16 mouse cellular contexts compared by ENCODE assay signal in the genomic region with DNA sequence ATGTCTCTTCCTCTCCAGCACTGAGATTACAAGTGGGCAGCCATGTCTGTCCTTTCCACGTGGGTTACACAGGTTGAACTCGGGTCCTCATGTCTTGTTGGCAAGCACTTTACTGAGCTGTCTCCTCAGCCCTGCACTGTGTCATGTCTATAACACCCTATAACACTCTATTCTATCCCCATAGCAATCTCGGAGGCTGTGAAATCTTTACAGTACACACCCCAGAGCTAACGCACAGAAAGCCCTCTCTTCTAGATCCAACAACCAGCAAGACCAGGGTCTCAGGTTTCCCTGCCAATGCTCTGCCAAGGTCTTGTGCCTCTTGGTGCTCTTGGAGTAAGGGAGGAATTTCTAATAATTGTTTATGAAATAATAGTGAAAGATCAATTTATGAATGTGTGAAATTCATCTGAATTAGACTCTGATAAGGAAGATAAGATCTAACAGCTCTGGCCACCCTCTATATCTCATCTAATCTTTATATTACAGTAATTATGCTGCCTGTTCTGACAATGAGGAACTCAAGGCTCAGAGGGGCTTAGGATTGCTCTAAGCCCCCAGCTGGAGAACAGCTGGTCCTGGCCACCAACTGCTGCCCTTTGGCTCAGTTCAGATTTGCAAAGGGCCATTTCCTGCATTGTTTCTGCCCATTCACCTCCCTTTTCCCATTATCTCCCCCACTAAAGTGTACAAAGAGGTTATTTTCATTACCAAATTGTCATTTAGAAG.
A peak's percentile ranks its signal among the peaks of the same experiment; 100 is the strongest.
DNase-seq lines count a peak whose midpoint lies in the region; ATAC-seq and TF ChIP-seq lines count a peak whose summit lies in the region.
"Had no signal": no experiment of that assay in that cellular context is flagged by ENCODE, and none has a peak within 500 bp of the region (broad histone marks: within the 10 kb centered on the region; RNA-seq: fewer than 3 reads in every experiment).

No protein-coding gene starts in this region.

- WGBS in embryonic facial prominence, embryonic 14.5 days, result 69% methylated on average over 4 of the region's 4 CpGs
- 84% methylated on average over 4 of the region's 4 CpGs for WGBS in midbrain, embryonic 12.5 days

- TF ChIP-seq POLR2A in brain, embryonic 14.5 days (IDR thresholded peaks at IDR 0.05; ENCODE audit: borderline replicate concordance, extremely low read depth, insufficient read depth, insufficient read length, poor library complexity, severe bottlenecking), result no peak

- H3K4me2 ChIP-seq in embryonic facial prominence, embryonic 14.5 days (ENCODE audit: low read depth, low read length), result no peak overlapping the region
- H3K4me2 ChIP-seq in midbrain, embryonic 12.5 days (replicated peaks), result no peak overlapping the region
- H3K4me2 ChIP-seq: embryonic facial prominence, embryonic 13.5 days; liver, embryonic 13.5 days had no signal

- no peaks in the 10 kb centered on the region for H3K36me3 ChIP-seq in embryonic facial prominence, embryonic 14.5 days (ENCODE audit: control insufficient read depth, insufficient read depth, low read length)
- H3K36me3 ChIP-seq in midbrain, embryonic 12.5 days, result no peaks in the 10 kb centered on the region
- H3K36me3 ChIP-seq: embryonic facial prominence, embryonic 13.5 days; forebrain, embryonic 10.5 days; liver, embryonic 13.5 days had no signal

- no peak overlapping the region for H3K27ac ChIP-seq in embryonic facial prominence, embryonic 14.5 days (replicated peaks; ENCODE audit: low read depth, low read length)
- peak overlapping the region; percentile 50 for H3K27ac ChIP-seq in midbrain, embryonic 12.5 days (replicated peaks)
- H3K27ac ChIP-seq: embryonic facial prominence, embryonic 13.5 days; forebrain, embryonic 10.5 days; liver, embryonic 13.5 days had no signal

- DNase-seq in left cerebral cortex, postnatal 4 days, result peak; percentile 13
- DNase-seq in left cerebral cortex, postnatal 25 days (ENCODE audit: low spot score in 2 of 2), result no peak
- peak; percentile 36 for DNase-seq in brain, embryonic 14.5 days (ENCODE audit: low read depth)
- peak; percentile 65 for DNase-seq in embryonic facial prominence, embryonic 14.5 days (ENCODE audit: low spot score)
- DNase-seq in heart, postnatal 4 days, result no peak
- DNase-seq in adrenal gland, postnatal 10 days, result no peak
- no peak for DNase-seq in adrenal gland, adult (ENCODE audit: inconsistent age in 2 of 2, low spot score in 1 of 2)
- DNase-seq: cerebellum, adult 9-11 months; gastrocnemius, postnatal 25 days; kidney, adult 9 months; liver, embryonic 13.5 days; right cerebral cortex, postnatal 14 days; thymus, postnatal 36 days had no signal

- intact Hi-C loops in left cerebral cortex, postnatal 4 days (cut with DNase I), result no loop called here
- intact Hi-C loops in left cerebral cortex, postnatal 25 days (cut with DNase I), result no loop called here

- H3K4me1 ChIP-seq in embryonic facial prominence, embryonic 14.5 days (ENCODE audit: control insufficient read depth, insufficient read depth, low read length), result no peaks in the 10 kb centered on the region
- H3K4me1 ChIP-seq in midbrain, embryonic 12.5 days, result peaks cover 2% of the 10 kb centered on the region; the same call in 1 of the 2 replicates
- H3K4me1 ChIP-seq: embryonic facial prominence, embryonic 13.5 days; liver, embryonic 13.5 days had no signal

- no peak overlapping the region for H3K4me3 ChIP-seq in embryonic facial prominence, embryonic 14.5 days (ENCODE audit: low read depth, low read length)
- H3K4me3 ChIP-seq in midbrain, embryonic 12.5 days, result no peak overlapping the region
- H3K4me3 ChIP-seq: embryonic facial prominence, embryonic 13.5 days; forebrain, embryonic 10.5 days; liver, embryonic 13.5 days had no signal

- no peaks in the 10 kb centered on the region for H3K9me3 ChIP-seq in embryonic facial prominence, embryonic 14.5 days (ENCODE audit: control insufficient read depth, low read length)
- no peaks in the 10 kb centered on the region for H3K9me3 ChIP-seq in midbrain, embryonic 12.5 days
- H3K9me3 ChIP-seq: embryonic facial prominence, embryonic 13.5 days; forebrain, embryonic 10.5 days; liver, embryonic 13.5 days had no signal

- H3K9ac ChIP-seq in embryonic facial prominence, embryonic 14.5 days (ENCODE audit: low read depth, low read length), result no peak overlapping the region
- no peak overlapping the region for H3K9ac ChIP-seq in midbrain, embryonic 12.5 days (replicated peaks)
- H3K9ac ChIP-seq: embryonic facial prominence, embryonic 13.5 days; liver, embryonic 13.5 days had no signal

- H3K27me3 ChIP-seq in embryonic facial prominence, embryonic 14.5 days (replicated peaks; ENCODE audit: control insufficient read depth, insufficient read depth, low read length), result no peaks in the 10 kb centered on the region
- H3K27me3 ChIP-seq in midbrain, embryonic 12.5 days, result no peaks in the 10 kb centered on the region
- H3K27me3 ChIP-seq: embryonic facial prominence, embryonic 13.5 days; liver, embryonic 13.5 days had no signal

- ATAC-seq in embryonic facial prominence, embryonic 14.5 days (ENCODE audit: low read depth), result peak; percentile 67; the same call in 1 of the 2 replicates
- peak; percentile 62 for ATAC-seq in midbrain, embryonic 12.5 days (ENCODE audit: low FRiP score, low read depth)

- no peak for TF ChIP-seq CTCF in brain, embryonic 14.5 days (IDR thresholded peaks at IDR 0.05; ENCODE audit: borderline replicate concordance, extremely low read depth, insufficient read depth, insufficient read length)

Comparison
In these comparisons a context has a peak if more than half of its experiments do, and no peak if none do; other contexts are left out.
1. DNase-seq: peak in left cerebral cortex, postnatal 4 days (single experiment), brain, embryonic 14.5 days (single experiment) and embryonic facial prominence, embryonic 14.5 days (single experiment); none in left cerebral cortex, postnatal 25 days (0 of 2), heart, postnatal 4 days (single experiment), adrenal gland, postnatal 10 days (single experiment) and adrenal gland, adult (0 of 2).